Mouse (Mus musculus): Measurements from ENCODE around the gene Rnf144a. TPM values are rescaled to one million over a fixed set of nuclear protein-coding genes. Genes with fewer than 3 reads are reported as not detected.

Rnf144a gene
- polyA plus RNA-seq, 1 experiment, result 12.0 TPM

DNA sequence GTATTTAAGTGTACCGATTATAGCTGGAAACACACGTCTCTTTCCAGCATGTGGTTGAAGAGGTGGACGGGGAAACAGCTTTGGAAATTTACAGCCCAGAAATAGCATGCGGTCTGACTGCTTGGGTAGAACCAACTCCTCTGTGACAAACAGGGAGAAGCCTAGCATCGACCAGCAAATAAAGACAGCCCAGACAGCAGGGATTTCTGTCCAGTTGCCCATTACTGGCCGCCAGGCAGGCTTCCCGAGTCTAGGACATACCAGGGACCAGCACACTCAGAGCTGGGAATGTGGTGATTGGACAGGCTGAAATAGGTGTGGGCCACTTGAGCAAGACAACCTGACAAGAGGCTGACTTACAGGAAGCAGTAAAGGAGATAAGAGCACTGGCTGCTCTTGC, 35.3 kb downstream of the Rnf144a start:
- no peak overlapping the region for H3K27ac ChIP-seq (ENCODE audit: control insufficient read depth, insufficient read depth, low read length)
- H3K36me3 ChIP-seq (ENCODE audit: control insufficient read depth, insufficient read depth, low read length), result no peaks in the 10 kb centered on the region
- H3K27me3 ChIP-seq (ENCODE audit: control insufficient read depth, insufficient read depth, low read length), result no peaks in the 10 kb centered on the region
- no peak for DNase-seq
- peaks cover 4% of the 10 kb centered on the region; the same call in 1 of the 2 replicates for H3K4me1 ChIP-seq (replicated peaks; ENCODE audit: control insufficient read depth, insufficient read depth, low read length)
- 95% methylated on average over 7 of the region's 7 CpGs for WGBS
- H3K4me3 ChIP-seq (ENCODE audit: control insufficient read depth, insufficient read depth, low read length), result no peak overlapping the region
- TF ChIP-seq POLR2A (IDR thresholded peaks at IDR 0.05; ENCODE audit: control insufficient read depth, extremely low read depth, insufficient read depth, low read length, poor library complexity), result no peak

DNA sequence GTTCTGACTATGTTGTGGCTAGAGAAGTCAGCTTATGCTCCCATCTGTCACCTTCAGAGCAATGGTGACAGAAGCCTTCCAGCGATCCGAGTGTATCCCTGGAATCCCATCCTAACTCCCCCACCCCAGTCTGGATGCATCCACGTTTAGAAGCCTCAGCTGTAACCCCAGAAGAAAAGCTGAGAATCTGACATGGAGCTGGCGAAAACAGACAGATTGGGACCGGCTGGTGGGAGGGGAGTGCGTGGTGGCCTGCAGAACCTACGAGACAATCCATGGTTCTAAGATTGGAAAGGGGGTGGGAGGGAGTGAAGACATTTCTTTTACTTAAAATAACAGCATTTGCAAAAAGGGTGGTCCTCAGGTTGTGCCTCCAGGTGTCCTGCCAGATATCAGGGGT, 37.4 kb downstream of the Rnf144a start:
- TF ChIP-seq CTCF (IDR thresholded peaks at IDR 0.05; ENCODE audit: borderline replicate concordance, control insufficient read depth, extremely low read depth, insufficient read depth, low read length, poor library complexity), result no peak
- TF ChIP-seq POLR2A (IDR thresholded peaks at IDR 0.05; ENCODE audit: control insufficient read depth, extremely low read depth, insufficient read depth, low read length, poor library complexity), result no peak
- Histone ChIP-seq H3K4me3 (ENCODE audit: control insufficient read depth, insufficient read depth, low read length) (no peak overlapping the region), H3K27me3 (ENCODE audit: control insufficient read depth, insufficient read depth, low read length) (no peaks in the 10 kb centered on the region), H3K36me3 (ENCODE audit: control insufficient read depth, insufficient read depth, low read length) (no peaks in the 10 kb centered on the region), H3K4me1 (replicated peaks; ENCODE audit: control insufficient read depth, insufficient read depth, low read length) (peaks cover 4% of the 10 kb centered on the region; the same call in 1 of the 2 replicates), H3K27ac (ENCODE audit: control insufficient read depth, insufficient read depth, low read length) (no peak overlapping the region)
- 94% methylated on average over 7 of the region's 7 CpGs for WGBS
- no peak for DNase-seq

DNA sequence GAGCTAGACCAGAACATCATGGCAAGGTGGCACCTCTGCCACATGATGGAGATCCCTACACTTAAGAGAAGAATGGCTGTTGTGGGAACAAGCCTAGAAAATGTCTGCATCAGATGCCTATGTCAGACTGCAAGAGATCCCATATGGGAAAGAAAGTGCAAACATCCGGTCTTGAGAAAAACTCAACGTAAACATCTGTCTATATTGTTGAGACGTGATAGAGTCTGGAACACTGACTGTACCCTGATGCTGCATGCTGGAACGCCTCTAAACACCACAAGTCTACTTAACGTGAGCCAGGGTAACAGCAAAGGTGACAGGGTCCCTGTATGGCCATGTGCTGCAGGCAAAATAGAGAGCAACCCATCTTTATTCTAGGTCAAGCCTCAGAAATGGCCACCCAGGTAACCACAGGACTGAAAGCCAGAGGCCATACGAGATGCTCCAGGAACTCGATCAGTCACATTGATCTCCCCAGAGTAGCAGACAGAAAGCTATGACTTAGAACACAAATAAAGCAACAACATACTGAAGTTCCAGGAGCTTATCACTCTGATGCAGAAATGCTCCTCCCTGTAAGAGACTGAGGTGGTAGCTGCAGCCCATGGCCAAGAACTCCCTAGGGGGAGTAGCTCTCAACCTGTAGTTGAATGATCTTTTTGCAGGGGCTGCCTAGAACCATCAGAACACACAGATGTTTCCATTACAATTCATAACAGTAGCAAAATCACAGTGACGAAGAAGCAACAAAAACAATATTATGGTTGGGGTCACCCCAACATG, 38.3 kb downstream of the Rnf144a start:
- Histone ChIP-seq H3K27ac (ENCODE audit: control insufficient read depth, insufficient read depth, low read length) (no peak overlapping the region), H3K36me3 (ENCODE audit: control insufficient read depth, insufficient read depth, low read length) (no peaks in the 10 kb centered on the region), H3K4me3 (ENCODE audit: control insufficient read depth, insufficient read depth, low read length) (no peak overlapping the region), H3K27me3 (ENCODE audit: control insufficient read depth, insufficient read depth, low read length) (no peaks in the 10 kb centered on the region), H3K4me1 (replicated peaks; ENCODE audit: control insufficient read depth, insufficient read depth, low read length) (no peaks in the 10 kb centered on the region)
- no peak for DNase-seq
- no peak for TF ChIP-seq CTCF (IDR thresholded peaks at IDR 0.05; ENCODE audit: borderline replicate concordance, control insufficient read depth, extremely low read depth, insufficient read depth, low read length, poor library complexity)
- no peak for TF ChIP-seq POLR2A (IDR thresholded peaks at IDR 0.05; ENCODE audit: control insufficient read depth, extremely low read depth, insufficient read depth, low read length, poor library complexity)
- 96% methylated on average over 8 of the region's 8 CpGs for WGBS

DNA sequence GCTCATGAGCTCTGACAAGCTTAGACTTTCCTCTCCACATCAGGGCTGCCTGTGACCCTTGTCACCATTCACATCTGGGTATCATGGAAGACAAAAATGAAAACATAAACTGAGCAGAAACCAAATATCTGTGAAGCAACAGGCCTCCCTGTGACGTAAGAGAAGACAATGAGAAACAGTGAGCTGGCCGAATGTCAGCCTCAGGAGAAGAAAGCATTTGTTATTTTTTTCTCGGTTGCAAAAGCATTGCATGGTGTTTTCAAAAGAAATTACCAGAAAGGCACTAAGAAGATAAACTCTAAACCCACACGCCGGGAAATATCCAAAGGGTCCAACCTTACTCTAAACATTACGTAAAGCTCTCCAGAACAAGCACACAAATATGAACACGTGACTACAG, 41.3 kb downstream of the Rnf144a start:
- no peak for DNase-seq

DNA sequence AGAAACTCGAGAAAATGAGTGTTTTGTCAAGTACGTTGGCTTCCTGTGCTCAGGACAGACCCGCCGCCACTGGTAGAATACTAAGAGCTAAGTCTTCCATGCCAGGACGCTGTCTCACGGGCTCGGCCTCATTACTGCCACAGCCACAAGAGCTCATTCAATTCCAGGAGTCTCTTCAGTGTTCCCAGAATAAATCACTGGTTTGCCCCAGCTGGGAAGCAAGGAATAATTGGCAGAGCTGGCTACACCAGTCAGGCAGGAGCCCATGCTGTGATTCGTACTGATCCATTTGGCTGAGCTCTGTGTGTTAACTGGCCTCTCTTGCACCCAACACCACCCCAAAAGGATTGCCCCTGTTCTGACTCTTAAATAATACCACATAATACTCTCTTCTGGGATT, 45.0 kb downstream of the Rnf144a start:
- WGBS, result 93% methylated on average over 8 of the region's 8 CpGs

More for the DNA sequence above, 41.3 kb downstream of the Rnf144a start:
- Histone ChIP-seq H3K36me3 (ENCODE audit: control insufficient read depth, insufficient read depth, low read length) (no peaks in the 10 kb centered on the region), H3K4me1 (replicated peaks; ENCODE audit: control insufficient read depth, insufficient read depth, low read length) (no peaks in the 10 kb centered on the region), H3K27ac (ENCODE audit: control insufficient read depth, insufficient read depth, low read length) (no peak overlapping the region), H3K27me3 (ENCODE audit: control insufficient read depth, insufficient read depth, low read length) (no peaks in the 10 kb centered on the region), H3K4me3 (ENCODE audit: control insufficient read depth, insufficient read depth, low read length) (no peak overlapping the region)
- WGBS, result 93% methylated on average over 7 of the region's 7 CpGs
- TF ChIP-seq CTCF (IDR thresholded peaks at IDR 0.05; ENCODE audit: borderline replicate concordance, control insufficient read depth, extremely low read depth, insufficient read depth, low read length, poor library complexity), result no peak
- no peak for TF ChIP-seq POLR2A (IDR thresholded peaks at IDR 0.05; ENCODE audit: control insufficient read depth, extremely low read depth, insufficient read depth, low read length, poor library complexity)

DNA sequence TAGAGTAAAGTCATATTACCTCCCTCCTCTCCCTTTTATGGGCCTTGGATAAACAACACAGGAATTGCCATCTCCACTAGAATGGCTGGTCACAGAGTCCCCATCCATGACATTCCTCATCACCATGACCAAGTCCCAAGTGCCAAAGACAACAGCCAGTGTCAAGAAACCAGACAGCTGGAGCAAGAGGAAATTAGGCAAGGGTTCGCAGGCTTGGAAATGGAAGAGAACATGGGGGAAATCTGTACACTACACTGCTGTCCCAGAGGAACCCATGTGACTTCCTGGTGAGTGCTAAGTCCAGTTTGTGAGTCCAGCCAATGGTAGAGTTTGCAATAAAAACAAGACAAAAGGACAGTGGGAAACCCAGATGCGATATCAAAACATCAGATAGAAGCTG, 47.7 kb downstream of the Rnf144a start:
- no peak overlapping the region for H3K4me3 ChIP-seq (ENCODE audit: control insufficient read depth, insufficient read depth, low read length)
- TF ChIP-seq POLR2A (IDR thresholded peaks at IDR 0.05; ENCODE audit: control insufficient read depth, extremely low read depth, insufficient read depth, low read length, poor library complexity) (no peak), CTCF (IDR thresholded peaks at IDR 0.05; ENCODE audit: borderline replicate concordance, control insufficient read depth, extremely low read depth, insufficient read depth, low read length, poor library complexity) (no peak)
- 99% methylated on average over 2 of the region's 2 CpGs for WGBS
- DNase-seq, result no peak
- no peaks in the 10 kb centered on the region for H3K4me1 ChIP-seq (replicated peaks; ENCODE audit: control insufficient read depth, insufficient read depth, low read length)
- H3K27me3 ChIP-seq (ENCODE audit: control insufficient read depth, insufficient read depth, low read length), result no peaks in the 10 kb centered on the region
- no peaks in the 10 kb centered on the region for H3K36me3 ChIP-seq (ENCODE audit: control insufficient read depth, insufficient read depth, low read length)
- no peak overlapping the region for H3K27ac ChIP-seq (ENCODE audit: control insufficient read depth, insufficient read depth, low read length)

More for the DNA sequence above, 45.0 kb downstream of the Rnf144a start:
- Histone ChIP-seq H3K4me3 (ENCODE audit: control insufficient read depth, insufficient read depth, low read length) (no peak overlapping the region), H3K4me1 (replicated peaks; ENCODE audit: control insufficient read depth, insufficient read depth, low read length) (no peaks in the 10 kb centered on the region), H3K27me3 (ENCODE audit: control insufficient read depth, insufficient read depth, low read length) (no peaks in the 10 kb centered on the region), H3K36me3 (ENCODE audit: control insufficient read depth, insufficient read depth, low read length) (no peaks in the 10 kb centered on the region), H3K27ac (ENCODE audit: control insufficient read depth, insufficient read depth, low read length) (no peak overlapping the region)
- DNase-seq, result no peak
- no peak for TF ChIP-seq POLR2A (IDR thresholded peaks at IDR 0.05; ENCODE audit: control insufficient read depth, extremely low read depth, insufficient read depth, low read length, poor library complexity)
- no peak for TF ChIP-seq CTCF (IDR thresholded peaks at IDR 0.05; ENCODE audit: borderline replicate concordance, control insufficient read depth, extremely low read depth, insufficient read depth, low read length, poor library complexity)
